Mouse (Mus musculus) hindbrain, embryonic 16.5 days (tissue): ENCODE data around the gene Hoxa7. TPM values are rescaled to one million over a fixed set of nuclear protein-coding genes. Genes with fewer than 3 reads are reported as not detected.

Source experiments
- ATAC-seq: fragments of 200-750 bp; cut with Nextera tagmentation; 2 replicates; pipeline ENCODE4 v1.8.0; 2017; ENCODE audit warnings: moderate TSS enrichment, moderate library complexity
- H3K27ac ChIP-seq: fragments of 300-500 bp; sonication (generic); 2 replicates; pipeline ENCODE4 v1.5.1; 2014; ENCODE audit warnings: low read depth, mild to moderate bottlenecking, control low read depth, low read length, moderate library complexity
- H3K27me3 ChIP-seq: fragments of 300-500 bp; sonication (generic); replicated peaks from 2 replicates; pipeline ENCODE4 v1.6.1; 2014; ENCODE audit warnings: low read length; ENCODE audit not compliant: control insufficient read depth, insufficient read depth
- H3K36me3 ChIP-seq: fragments of 300-500 bp; sonication (generic); 2 replicates; pipeline ENCODE4 v1.6.1; 2014; ENCODE audit warnings: mild to moderate bottlenecking, low read length, moderate library complexity, mixed read lengths; ENCODE audit not compliant: control insufficient read depth, insufficient read depth
- H3K4me1 ChIP-seq: fragments of 300-500 bp; sonication (generic); 2 replicates; pipeline ENCODE4 v1.6.1; 2014; ENCODE audit warnings: low read depth, low read length; ENCODE audit not compliant: control insufficient read depth, insufficient read depth
- H3K4me2 ChIP-seq: fragments of 300-500 bp; sonication (generic); 2 replicates; pipeline ENCODE4 v1.6.1; 2014; ENCODE audit warnings: mild to moderate bottlenecking, low read length, control low read depth, moderate library complexity
- H3K4me3 ChIP-seq: fragments of 300-500 bp; sonication (generic); 2 replicates; pipeline ENCODE4 v1.5.1; 2014; ENCODE audit warnings: mild to moderate bottlenecking, low read length, control low read depth, moderate library complexity
- H3K9ac ChIP-seq: fragments of 300-500 bp; sonication (generic); 2 replicates; pipeline ENCODE4 v1.6.1; 2014; ENCODE audit warnings: low read depth, mild to moderate bottlenecking, control low read depth, low read length, moderate library complexity
- H3K9me3 ChIP-seq: fragments of 300-500 bp; sonication (generic); 2 replicates; pipeline ENCODE4 v1.6.1; 2014; ENCODE audit warnings: mild to moderate bottlenecking, low read length, moderate library complexity; ENCODE audit not compliant: control insufficient read depth
- WGBS: fragments of 180-500 bp; shearing (Covaris S2); extraction: QIAGEN DNeasy Blood & Tissue Kit; methylation state at CpG from one replicate; pipeline ENCODE4 v1.1.7; 2014; 5-methylcytosine and 5-hydroxymethylcytosine counted together
- polyA plus RNA-seq: library from polyadenylated mRNA; unstranded; fragments of >200 nt; fragmentation: Nextera tagmentation; extraction: Ambion mirVana; gene quantifications from 2 replicates; pipeline ENCODE4 v1.2.1, GENCODE M21; 2015

The Hoxa7 gene
- polyA plus RNA-seq, 1 experiment from 2014 or later, result 9.0 TPM

GRCm38 (mm10) chr6:52248638-52249414 lies 27.2 kb upstream of the Hoxa7 start:
- Histone ChIP-seq H3K4me2 (no peak overlapping the region), H3K9me3 (peaks cover 4% of the 10 kb centered on the region; the same call in 1 of the 2 replicates), H3K4me1 (no peaks in the 10 kb centered on the region), H3K27me3 (peaks cover 76% of the 10 kb centered on the region), H3K27ac (no peak overlapping the region), H3K36me3 (no peaks in the 10 kb centered on the region), H3K4me3 (no peak overlapping the region), H3K9ac (no peak overlapping the region)
- ATAC-seq, result no peak
- WGBS, result 1% methylated on average over 27 of the region's 27 CpGs

DNA sequence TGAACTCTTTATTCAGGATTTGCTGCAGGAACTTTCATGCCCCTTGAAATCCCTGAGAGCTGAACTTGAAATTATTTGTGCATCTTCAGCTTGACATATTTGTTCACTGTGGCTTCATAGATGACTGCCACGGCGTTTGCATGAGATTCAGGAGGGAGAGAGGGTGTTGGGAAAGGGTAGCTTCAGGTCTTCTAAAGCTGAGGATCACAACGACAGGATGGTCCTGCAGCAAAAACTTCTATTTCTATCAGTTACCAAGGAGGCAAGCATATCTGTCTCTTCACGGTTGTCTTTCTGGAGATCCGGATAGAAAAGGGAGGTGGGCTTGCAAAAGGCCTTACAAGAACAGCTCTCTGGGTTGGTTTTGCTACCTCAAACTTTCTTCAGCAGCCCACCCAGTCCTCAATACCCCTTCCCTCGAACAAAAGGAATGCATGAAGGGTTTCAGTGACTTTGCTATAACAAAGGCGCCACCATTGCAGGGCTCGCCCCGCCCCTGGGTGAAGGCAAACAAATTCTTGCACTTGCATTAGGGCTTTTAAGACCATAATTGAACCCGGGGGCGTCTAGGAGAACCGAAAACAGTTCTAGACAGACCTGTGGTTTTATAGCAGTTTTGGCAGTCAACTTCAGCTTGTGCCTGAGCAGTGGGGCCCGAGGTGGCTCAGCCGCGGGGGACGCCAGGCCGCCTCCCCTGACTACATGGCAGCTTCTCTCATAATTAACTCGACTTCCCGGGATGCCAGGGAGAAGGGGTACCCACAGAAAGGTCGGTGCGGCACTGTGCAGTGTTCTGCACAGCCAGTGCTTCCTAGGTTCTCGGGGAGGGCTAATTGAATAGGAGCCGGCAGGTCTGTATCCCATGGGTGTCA lies 26.3 kb upstream of the Hoxa7 start:
- WGBS, result 1% methylated on average over 23 of the region's 23 CpGs
- peaks cover 81% of the 10 kb centered on the region for H3K27me3 ChIP-seq
- H3K4me1 ChIP-seq, result no peaks in the 10 kb centered on the region
- no peak overlapping the region for H3K4me2 ChIP-seq
- ATAC-seq, result no peak
- peaks cover 4% of the 10 kb centered on the region; the same call in 1 of the 2 replicates for H3K9me3 ChIP-seq
- H3K9ac ChIP-seq, result no peak overlapping the region
- no peak overlapping the region for H3K27ac ChIP-seq
- H3K36me3 ChIP-seq, result no peaks in the 10 kb centered on the region
- H3K4me3 ChIP-seq, result no peak overlapping the region

DNA sequence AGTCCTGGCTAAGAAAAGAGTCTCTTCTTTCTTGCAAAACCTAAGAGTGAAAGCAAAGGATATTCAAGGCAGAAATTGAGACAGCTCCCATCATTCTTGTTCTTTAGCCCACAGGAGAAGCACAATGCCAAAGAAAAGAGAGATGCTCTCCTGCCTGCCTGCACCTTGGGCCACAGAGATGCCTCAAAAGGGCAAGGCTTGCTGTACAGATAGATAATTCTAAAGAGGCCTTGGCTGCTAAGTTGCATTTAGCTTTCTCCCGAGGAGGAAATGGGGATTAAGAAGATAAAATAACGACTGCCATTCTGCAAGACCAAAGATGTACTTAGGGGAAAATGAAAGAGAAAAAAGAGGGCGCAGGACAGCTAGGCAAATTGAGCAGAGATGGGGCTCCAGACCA lies 25.3 kb upstream of the Hoxa7 start:
- Histone ChIP-seq H3K27me3 (peaks cover 84% of the 10 kb centered on the region), H3K4me2 (no peak overlapping the region), H3K9ac (no peak overlapping the region)

GRCm38 (mm10) chr6:52246403-52246803 lies 24.7 kb upstream of the Hoxa7 start:
- Histone ChIP-seq H3K36me3 (no peaks in the 10 kb centered on the region), H3K27ac (no peak overlapping the region), H3K4me1 (no peaks in the 10 kb centered on the region), H3K4me2 (no peak overlapping the region), H3K27me3 (peaks cover 84% of the 10 kb centered on the region), H3K9me3 (peaks cover 4% of the 10 kb centered on the region; the same call in 1 of the 2 replicates), H3K9ac (no peak overlapping the region), H3K4me3 (no peak overlapping the region)
- no peak for ATAC-seq
- WGBS, result under 1% methylated on average over 26 of the region's 26 CpGs

More for the DNA sequence above, 25.3 kb upstream of the Hoxa7 start:
- H3K9me3 ChIP-seq, result peaks cover 4% of the 10 kb centered on the region; the same call in 1 of the 2 replicates
- ATAC-seq, result no peak
- WGBS, result 10% methylated on average over 3 of the region's 3 CpGs
- no peaks in the 10 kb centered on the region for H3K4me1 ChIP-seq
- no peak overlapping the region for H3K4me3 ChIP-seq
- no peaks in the 10 kb centered on the region for H3K36me3 ChIP-seq
- H3K27ac ChIP-seq, result no peak overlapping the region

GRCm38 (mm10) chr6:52245757-52246142 lies 24.1 kb upstream of the Hoxa7 start, which contains the start of gene Hoxa11:
TSS of gene Hoxa11 (minus strand) at chr6:52245810.
- Histone ChIP-seq H3K4me1 (no peaks in the 10 kb centered on the region), H3K4me2 (no peak within 1 kb of the TSS), H3K27ac (no peak within 1 kb of the TSS), H3K27me3 (peaks cover 84% of the 10 kb centered on the region), H3K36me3 (no peaks in the 10 kb centered on the region), H3K4me3 (no peak within 1 kb of the TSS), H3K9ac (no peak within 1 kb of the TSS), H3K9me3 (peaks cover 4% of the 10 kb centered on the region; the same call in 1 of the 2 replicates)
- no peak for ATAC-seq
- 1% methylated on average over 20 of the region's 20 CpGs for WGBS

DNA sequence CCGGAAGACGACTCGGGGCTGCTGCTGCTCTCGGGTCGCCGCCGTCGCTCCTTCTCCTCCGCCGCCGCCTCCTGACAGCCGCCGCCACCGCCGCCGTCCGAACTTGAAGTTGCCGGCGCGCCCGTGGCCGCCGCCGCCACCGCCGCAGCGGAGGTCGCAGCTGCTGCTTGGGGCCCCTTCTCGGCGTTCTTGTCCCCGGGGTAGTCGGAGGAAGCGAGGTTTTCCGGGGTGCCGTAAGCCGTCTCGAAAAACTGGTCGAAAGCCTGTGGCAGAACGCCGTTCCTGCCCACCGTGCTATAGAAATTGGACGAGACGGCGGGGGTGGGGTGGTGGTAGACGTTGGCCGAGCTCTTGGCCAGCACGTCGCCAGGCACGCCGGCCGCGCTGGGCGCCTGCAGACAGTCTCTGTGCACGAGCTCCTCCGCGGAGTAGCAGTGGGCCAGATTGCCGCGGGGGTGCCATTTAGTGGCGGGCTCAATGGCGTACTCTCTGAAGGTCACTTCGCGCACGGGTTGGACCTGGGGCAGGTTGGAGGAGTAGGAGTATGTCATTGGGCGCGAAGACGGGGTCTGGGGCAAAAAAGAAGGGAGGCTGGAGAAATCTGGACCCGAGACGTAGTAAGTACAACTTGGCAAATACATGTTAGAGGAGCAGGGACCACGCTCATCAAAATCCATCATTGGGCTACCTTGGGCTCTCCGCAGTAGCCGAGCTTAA lies 23.5 kb upstream of the Hoxa7 start:
- Histone ChIP-seq H3K4me3 (no peak overlapping the region), H3K4me2 (no peak overlapping the region), H3K36me3 (no peaks in the 10 kb centered on the region), H3K4me1 (peaks cover 2% of the 10 kb centered on the region; the same call in 1 of the 2 replicates), H3K27ac (no peak overlapping the region), H3K27me3 (peaks cover 85% of the 10 kb centered on the region), H3K9me3 (peaks cover 4% of the 10 kb centered on the region; the same call in 1 of the 2 replicates), H3K9ac (no peak overlapping the region)
- WGBS, result under 1% methylated on average over 67 of the region's 71 CpGs
- ATAC-seq, result no peak

DNA sequence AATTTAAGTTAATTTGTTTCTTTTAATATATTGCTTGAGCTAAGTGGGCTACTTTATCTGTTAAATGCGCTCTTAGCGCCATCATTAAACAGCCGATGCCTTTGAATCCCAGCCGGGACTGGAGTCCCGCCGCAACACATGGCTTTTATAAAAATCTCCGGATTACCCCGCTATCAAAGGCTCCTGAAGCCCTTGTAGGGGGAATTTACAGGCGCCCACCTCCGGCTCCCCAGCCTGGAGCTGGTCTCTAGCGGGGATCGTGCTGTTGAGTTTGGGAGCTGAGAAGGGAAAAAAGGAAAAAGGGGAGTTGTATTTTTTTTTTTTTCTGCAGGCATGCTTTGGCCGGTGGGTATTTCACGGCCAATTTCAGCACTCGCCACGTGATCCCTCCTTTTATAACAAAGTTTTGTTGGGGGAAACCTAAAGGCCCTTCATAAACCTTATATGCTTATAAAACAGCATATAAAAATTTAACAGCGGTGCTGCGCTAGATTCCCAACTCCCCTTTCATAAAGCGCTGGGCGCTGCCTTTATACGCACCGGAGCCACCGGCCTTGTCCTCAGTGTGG lies 22.9 kb upstream of the Hoxa7 start:
- no peak overlapping the region for H3K27ac ChIP-seq
- no peak for ATAC-seq
- no peaks in the 10 kb centered on the region for H3K36me3 ChIP-seq
- peaks cover 4% of the 10 kb centered on the region; the same call in 1 of the 2 replicates for H3K9me3 ChIP-seq
- H3K9ac ChIP-seq, result no peak overlapping the region
- H3K4me1 ChIP-seq, result peaks cover 4% of the 10 kb centered on the region; the same call in 1 of the 2 replicates
- peaks cover 85% of the 10 kb centered on the region for H3K27me3 ChIP-seq
- H3K4me2 ChIP-seq, result no peak overlapping the region
- H3K4me3 ChIP-seq, result no peak overlapping the region
- WGBS, result 2% methylated on average over 23 of the region's 23 CpGs

DNA sequence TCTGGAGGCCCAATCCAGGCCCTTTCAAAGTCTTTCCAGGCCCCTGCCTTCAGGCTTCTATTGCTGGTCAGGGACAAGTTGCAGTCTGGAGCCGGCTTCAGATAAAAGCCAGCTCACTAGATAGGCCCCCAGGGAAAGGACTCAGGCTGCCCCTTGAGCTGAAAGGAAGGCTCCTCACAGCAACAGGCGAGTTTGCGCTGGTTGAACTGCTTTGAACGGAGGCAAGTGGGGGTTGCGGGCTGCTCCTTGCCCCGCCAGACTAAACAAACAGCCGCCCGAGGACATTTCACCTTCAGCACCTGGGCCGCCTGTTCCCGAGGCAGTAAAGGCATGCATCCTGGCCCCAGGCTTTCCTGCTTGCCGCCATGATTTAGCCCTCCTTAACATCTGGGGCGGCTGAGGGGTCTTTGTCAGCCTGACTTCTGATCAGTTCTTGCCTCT lies 22.0 kb upstream of the Hoxa7 start:
- Histone ChIP-seq H3K4me2 (no peak overlapping the region), H3K4me3 (no peak overlapping the region), H3K36me3 (no peaks in the 10 kb centered on the region), H3K9ac (no peak overlapping the region), H3K9me3 (peaks cover 4% of the 10 kb centered on the region; the same call in 1 of the 2 replicates), H3K4me1 (peaks cover 4% of the 10 kb centered on the region; the same call in 1 of the 2 replicates), H3K27ac (no peak overlapping the region), H3K27me3 (peaks cover 86% of the 10 kb centered on the region)
- no peak for ATAC-seq
- WGBS, result 4% methylated on average over 12 of the region's 12 CpGs
